Mouse (Mus musculus) liver, postnatal 0 days (tissue): ENCODE measurements around the gene Tmem151b. TPM values are rescaled to one million over a fixed set of nuclear protein-coding genes. Genes with fewer than 3 reads are reported as not detected.

Experiments
- ATAC-seq: fragments of 200-750 bp; cut with Nextera tagmentation; 2 replicates; pipeline ENCODE4 v1.8.0; 2017; ENCODE audit warnings: mild to moderate bottlenecking, moderate library complexity
- DNase-seq: peaks from one replicate; pipeline ENCODE4 v3.0.0-alpha.2; 2016
- H3K27ac ChIP-seq: fragments of 300-500 bp; sonication (generic); 2 replicates; pipeline ENCODE4 v1.5.1; 2014; ENCODE audit warnings: antibody characterized with exemption, moderate library complexity, mild to moderate bottlenecking, low read depth
- H3K27me3 ChIP-seq: fragments of 300-500 bp; sonication (generic); 2 replicates; pipeline ENCODE4 v1.6.1; 2014; ENCODE audit warnings: low read length, control low read depth, mixed read lengths; ENCODE audit not compliant: insufficient read depth
- H3K36me3 ChIP-seq: fragments of 300-500 bp; sonication (generic); replicated peaks from 2 replicates; pipeline ENCODE4 v1.6.1; 2014; ENCODE audit warnings: mild to moderate bottlenecking, control low read depth, low read length, moderate library complexity, mixed read lengths; ENCODE audit not compliant: insufficient read depth
- H3K4me1 ChIP-seq: fragments of 300-500 bp; sonication (generic); 2 replicates; pipeline ENCODE4 v1.6.1; 2014; ENCODE audit warnings: antibody characterized with exemption, mild to moderate bottlenecking, control low read depth; ENCODE audit not compliant: insufficient read depth
- H3K4me2 ChIP-seq: fragments of 300-500 bp; sonication (generic); 2 replicates; pipeline ENCODE4 v1.6.1; 2014; ENCODE audit warnings: low read depth, mild to moderate bottlenecking, low read length, moderate library complexity, mixed read lengths
- H3K4me3 ChIP-seq: fragments of 300-500 bp; sonication (generic); 2 replicates; pipeline ENCODE4 v1.5.1; 2014; ENCODE audit warnings: low read depth, low read length
- H3K9ac ChIP-seq: fragments of 300-500 bp; sonication (generic); replicated peaks from 2 replicates; pipeline ENCODE4 v1.6.1; 2014; ENCODE audit warnings: mild to moderate bottlenecking, moderate library complexity
- H3K9me3 ChIP-seq: fragments of 300-500 bp; sonication (generic); 2 replicates; pipeline ENCODE4 v1.6.1; 2016; ENCODE audit warnings: mild to moderate bottlenecking, control low read depth, low read length, mixed read lengths
- CTCF ChIP-seq: sonication (generic); IDR thresholded peaks from 2 replicates; pipeline ENCODE4 v1.5.1; 2016; ENCODE audit warnings: antibody characterized with exemption, low read depth
- EP300 ChIP-seq: IDR thresholded peaks from 2 replicates; pipeline ENCODE4 v1.6.1; 2016; ENCODE audit warnings: antibody characterized with exemption, low read depth, mild to moderate bottlenecking
- WGBS: fragments of 180-500 bp; shearing (Covaris S2); extraction: QIAGEN DNeasy Blood & Tissue Kit; methylation state at CpG from one replicate; pipeline ENCODE4 v1.1.7; 2014; ENCODE audit not compliant: insufficient replicate concordance; 5-methylcytosine and 5-hydroxymethylcytosine counted together
- polyA plus RNA-seq: library from polyadenylated mRNA; unstranded; fragments of >200 nt; fragmentation: Nextera tagmentation; extraction: Ambion mirVana; gene quantifications from 2 replicates; pipeline ENCODE4 v1.2.1, GENCODE M21; 2015

Tmem151b gene
- polyA plus RNA-seq, 1 experiment from 2014 or later = 0.19 TPM

- H3K9me3 ChIP-seq = no peaks in the 10 kb centered on the region
- peak; percentile 44 for ATAC-seq
- WGBS = 3% methylated on average over 56 of the region's 58 CpGs
Observed at GRCm38 (mm10) chr17:45594881-45595735, 45.6 kb upstream of the Tmem151b start.

GRCm38 (mm10) chr17:45594195-45594594 is 44.7 kb upstream of the Tmem151b start:
- H3K36me3 ChIP-seq = peaks cover 25% of the 10 kb centered on the region
- H3K27ac ChIP-seq = peak overlapping the region; percentile 77; the same call in 1 of the 2 replicates
- H3K9ac ChIP-seq = peak overlapping the region; percentile 80
- H3K4me3 ChIP-seq = peak overlapping the region; percentile 75
- peaks cover 77% of the 10 kb centered on the region for H3K4me1 ChIP-seq
- ATAC-seq (no peak), DNase-seq (no peak)
- no peaks in the 10 kb centered on the region for H3K9me3 ChIP-seq
- H3K27me3 ChIP-seq = no peaks in the 10 kb centered on the region
- peak overlapping the region; percentile 96 for H3K4me2 ChIP-seq
- TF ChIP-seq CTCF = no peak
- no peak for TF ChIP-seq EP300
- WGBS = 33% methylated on average over 8 of the region's 8 CpGs

More at GRCm38 (mm10) chr17:45594881-45595735, 45.6 kb upstream of the Tmem151b start:
- Histone ChIP-seq H3K36me3 (peaks cover 16% of the 10 kb centered on the region), H3K9ac (peak overlapping the region; percentile 80), H3K27me3 (no peaks in the 10 kb centered on the region), H3K27ac (peak overlapping the region; percentile 77), H3K4me2 (peak overlapping the region; percentile 96), H3K4me1 (peaks cover 81% of the 10 kb centered on the region), H3K4me3 (peak overlapping the region; percentile 75)
- DNase-seq = peak; percentile 87
- TF ChIP-seq EP300 (no peak), CTCF (peak; percentile 7; the same call in 1 of the 2 replicates)

- Histone ChIP-seq H3K9me3 (no peaks in the 10 kb centered on the region), H3K4me3 (peak overlapping the region; percentile 75), H3K4me2 (peak overlapping the region; percentile 96), H3K27ac (peak overlapping the region; percentile 77), H3K9ac (peak overlapping the region; percentile 80), H3K36me3 (peaks cover 32% of the 10 kb centered on the region), H3K27me3 (no peaks in the 10 kb centered on the region), H3K4me1 (peaks cover 74% of the 10 kb centered on the region)
- peak; percentile 31 for TF ChIP-seq CTCF
- peak; percentile 53; the same call in 1 of the 2 replicates for TF ChIP-seq EP300
- ATAC-seq (peak; percentile 35), DNase-seq (peak; percentile 75)
- WGBS = 27% methylated on average over 8 of the region's 8 CpGs
Observed at GRCm38 (mm10) chr17:45593479-45593878, 44.0 kb upstream of the Tmem151b start.

- Histone ChIP-seq H3K9ac (peak overlapping the region; percentile 80), H3K27ac (peak overlapping the region; percentile 77), H3K4me2 (peak overlapping the region; percentile 96), H3K4me3 (peak overlapping the region; percentile 75), H3K9me3 (no peaks in the 10 kb centered on the region), H3K36me3 (peaks cover 37% of the 10 kb centered on the region), H3K4me1 (peaks cover 67% of the 10 kb centered on the region), H3K27me3 (no peaks in the 10 kb centered on the region)
- TF ChIP-seq CTCF (no peak), EP300 (no peak)
- DNase-seq (no peak), ATAC-seq (no peak)
- WGBS = 32% methylated on average over 8 of the region's 8 CpGs
Observed at GRCm38 (mm10) chr17:45592606-45593431, 43.3 kb upstream of the Tmem151b start.

- Histone ChIP-seq H3K4me2 (peak overlapping the region; percentile 96), H3K36me3 (peaks cover 44% of the 10 kb centered on the region), H3K4me1 (peaks cover 63% of the 10 kb centered on the region), H3K9me3 (no peaks in the 10 kb centered on the region), H3K4me3 (peak overlapping the region; percentile 75), H3K27me3 (no peaks in the 10 kb centered on the region), H3K27ac (peak overlapping the region; percentile 77), H3K9ac (peak overlapping the region; percentile 80)
- ATAC-seq (no peak), DNase-seq (no peak)
- 56% methylated on average over 16 of the region's 16 CpGs for WGBS
- TF ChIP-seq EP300 (no peak), CTCF (no peak)
Observed at GRCm38 (mm10) chr17:45591701-45592605, 42.5 kb upstream of the Tmem151b start.
